Mouse (Mus musculus): ENCODE measurements around the gene BC025920.

DNA sequence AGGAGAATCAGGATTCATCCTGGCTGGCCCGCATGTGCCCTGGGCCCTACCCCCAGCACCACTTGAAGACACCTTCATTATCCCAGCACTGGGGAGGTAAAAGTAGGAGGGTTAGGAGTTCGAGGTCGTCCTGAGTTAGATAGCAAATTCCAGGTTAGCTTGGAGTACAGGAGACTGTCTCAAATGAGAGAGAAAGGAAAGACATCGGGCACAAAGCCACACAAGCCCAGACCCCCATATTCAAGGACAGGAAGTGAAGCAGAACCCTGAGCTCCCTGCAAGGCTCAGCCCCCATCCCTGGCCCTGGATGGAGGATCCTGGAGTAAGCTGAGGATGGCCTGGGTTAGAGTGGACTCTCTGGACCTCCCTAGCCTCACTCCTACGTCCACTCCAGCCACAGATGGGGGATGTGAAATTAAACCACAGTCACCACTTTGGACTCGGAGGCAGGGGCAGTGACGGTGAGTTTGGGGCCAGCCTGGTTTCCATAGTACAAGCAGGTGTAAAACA is 4.6 kb upstream of the BC025920 start:
- TF ChIP-seq CTCF (IDR thresholded peaks at IDR 0.05; ENCODE audit: low read depth, low read length) (no peak), POLR2A (IDR thresholded peaks at IDR 0.05; ENCODE audit: extremely low read depth, insufficient read depth, low read length) (no peak)

Data from liver, adult 2 months (tissue).